Mouse (Mus musculus) thymus, adult 2 months (tissue): Measurements from ENCODE around the gene Grhl3. TPM values are rescaled to one million over a fixed set of nuclear protein-coding genes. Genes with fewer than 3 reads are reported as not detected.
A peak's percentile ranks its signal among the peaks of the same experiment; 100 is the strongest.

Experiments used
- DNase-seq: peaks from one replicate; pipeline ENCODE4 v3.0.0; 2021
- H3K27ac ChIP-seq: fragments of 200-500 bp; 2 replicates; pipeline ENCODE4 v1.5.1; 2012; ENCODE audit warnings: low read length, control low read depth; ENCODE audit not compliant: control insufficient read depth, insufficient read depth
- H3K27me3 ChIP-seq: fragments of 200-500 bp; 2 replicates; pipeline ENCODE4 v1.6.1; 2012; ENCODE audit warnings: mild to moderate bottlenecking, low read length, moderate library complexity, mixed read lengths; ENCODE audit not compliant: control insufficient read depth, insufficient read depth
- H3K36me3 ChIP-seq: fragments of 200-500 bp; 2 replicates; pipeline ENCODE4 v1.6.1; 2012; ENCODE audit warnings: mild to moderate bottlenecking, low read length, moderate library complexity; ENCODE audit not compliant: control insufficient read depth, insufficient read depth
- H3K4me1 ChIP-seq: fragments of 200-500 bp; replicated peaks from 2 replicates; pipeline ENCODE4 v1.6.1; 2012; ENCODE audit warnings: low read length; ENCODE audit not compliant: control insufficient read depth, insufficient read depth
- H3K4me3 ChIP-seq: fragments of 200-500 bp; 2 replicates; pipeline ENCODE4 v1.5.1; 2012; ENCODE audit warnings: mild to moderate bottlenecking, low read length, control low read depth, moderate library complexity; ENCODE audit not compliant: control insufficient read depth, insufficient read depth
- CTCF ChIP-seq: fragments of 200-500 bp; IDR thresholded peaks from 2 replicates; pipeline ENCODE4 v1.5.1; 2012; ENCODE audit warnings: mild to moderate bottlenecking, control low read depth, low read length, moderate library complexity, borderline replicate concordance; ENCODE audit not compliant: control insufficient read depth, poor library complexity, insufficient read depth; ENCODE audit errors: extremely low read depth
- POLR2A ChIP-seq: fragments of 200-500 bp; IDR thresholded peaks from 2 replicates; pipeline ENCODE4 v1.6.1; 2012; ENCODE audit warnings: mild to moderate bottlenecking, low read length, control low read depth, moderate library complexity; ENCODE audit not compliant: control insufficient read depth, poor library complexity, insufficient read depth; ENCODE audit errors: extremely low read depth
- WGBS: fragments of 180-500 bp; shearing (Covaris S2); methylation state at CpG from one replicate; pipeline ENCODE4 v1.1.7; 2018; 5-methylcytosine and 5-hydroxymethylcytosine counted together
- polyA plus RNA-seq: library from polyadenylated mRNA; depleted of rRNA; stranded (reverse); fragments of >200 nt; gene quantifications from 2 replicates; pipeline ENCODE4 v1.2.3, GENCODE M21; 2012

The Grhl3 gene
- polyA plus RNA-seq, 1 experiment: 0.80 TPM

- Histone ChIP-seq H3K27ac (no peak overlapping the region), H3K36me3 (no peaks in the 10 kb centered on the region), H3K4me1 (peaks cover 3% of the 10 kb centered on the region), H3K27me3 (no peaks in the 10 kb centered on the region), H3K4me3 (no peak overlapping the region)
- 12% methylated on average over 4 of the region's 4 CpGs for WGBS
- TF ChIP-seq POLR2A (no peak), CTCF (no peak)
- no peak for DNase-seq
Measured at GRCm38 (mm10) chr4:135501587-135501986, 71.8 kb downstream of the Grhl3 start.

- TF ChIP-seq CTCF: no peak
- TF ChIP-seq POLR2A: no peak
- no peaks in the 10 kb centered on the region for H3K36me3 ChIP-seq
- H3K27me3 ChIP-seq: no peaks in the 10 kb centered on the region
- no peak for DNase-seq
- H3K27ac ChIP-seq: no peak overlapping the region
- no peak overlapping the region for H3K4me3 ChIP-seq
- 66% methylated on average over 3 of the region's 3 CpGs for whole genome bisulfite sequencing
- H3K4me1 ChIP-seq: peaks cover 8% of the 10 kb centered on the region
Measured at GRCm38 (mm10) chr4:135499831-135500230, 73.6 kb downstream of the Grhl3 start.

GRCm38 (mm10) chr4:135498136-135498535 lies 75.3 kb downstream of the Grhl3 start:
- H3K4me3 ChIP-seq: no peak overlapping the region
- H3K36me3 ChIP-seq: no peaks in the 10 kb centered on the region
- WGBS: 98% methylated on average over 6 of the region's 6 CpGs
- no peak overlapping the region for H3K27ac ChIP-seq
- H3K27me3 ChIP-seq: no peaks in the 10 kb centered on the region
- no peak for TF ChIP-seq POLR2A
- no peak for TF ChIP-seq CTCF
- H3K4me1 ChIP-seq: peaks cover 14% of the 10 kb centered on the region
- no peak for DNase-seq

- no peak for DNase-seq
- no peaks in the 10 kb centered on the region for H3K27me3 ChIP-seq
- no peak overlapping the region for H3K27ac ChIP-seq
- H3K4me1 ChIP-seq: peaks cover 13% of the 10 kb centered on the region
- peaks cover under 1% of the 10 kb centered on the region; the same call in 1 of the 2 replicates for H3K36me3 ChIP-seq
- WGBS: 77% methylated on average over 18 of the region's 18 CpGs
- TF ChIP-seq POLR2A (no peak), CTCF (no peak)
- H3K4me3 ChIP-seq: no peak overlapping the region
Measured at GRCm38 (mm10) chr4:135495810-135496209, 77.6 kb downstream of the Grhl3 start.

GRCm38 (mm10) chr4:135495397-135495791 lies 78.0 kb downstream of the Grhl3 start:
- no peak overlapping the region for H3K4me3 ChIP-seq
- WGBS: 43% methylated on average over 9 of the region's 9 CpGs
- H3K27me3 ChIP-seq: no peaks in the 10 kb centered on the region
- H3K4me1 ChIP-seq: peaks cover 13% of the 10 kb centered on the region
- DNase-seq: no peak
- H3K36me3 ChIP-seq: peaks cover 5% of the 10 kb centered on the region
- TF ChIP-seq CTCF (no peak), POLR2A (no peak)
- H3K27ac ChIP-seq: no peak overlapping the region

- WGBS: under 1% methylated on average over 53 of the region's 53 CpGs
- Histone ChIP-seq H3K36me3 (peaks cover 11% of the 10 kb centered on the region), H3K4me1 (peaks cover 13% of the 10 kb centered on the region), H3K4me3 (peak within 1 kb of the TSS; percentile 80), H3K27me3 (no peaks in the 10 kb centered on the region), H3K27ac (peak within 1 kb of the TSS; percentile 36; the same call in 1 of the 2 replicates)
- peak; percentile 29; the same call in 1 of the 2 replicates for TF ChIP-seq POLR2A
- TF ChIP-seq CTCF: peak; percentile 96
- DNase-seq: peak; percentile 88
Measured at GRCm38 (mm10) chr4:135494521-135495396, 78.7 kb downstream of the Grhl3 start, which contains the start of the genes Stpg1 and Nipal3. Gene Stpg1 (plus strand): TSS chr4:135494790. Gene Nipal3 (minus strand): TSS chr4:135495038.
